Mouse (Mus musculus): ENCODE data around the gene Slc37a4.
"Not testable (repeated sequence)": the region's sequence is repeated elsewhere in the genome, so short reads cannot be mapped to it uniquely, and the experiment has no call there.

The Slc37a4 gene

GRCm38 (mm10) chr9:44399114-44399794, 2.6 kb downstream of the Slc37a4 start:
- DNase-seq, result no peak

GRCm38 (mm10) chr9:44399795-44400114, 3.1 kb downstream of the Slc37a4 start:
- peak; percentile 54 to 60 for DNase-seq

- DNase-seq, result no peak
These were observed 4.4 kb downstream of the Slc37a4 start for GRCm38 (mm10) chr9:44401081-44401480.

- DNase-seq, result no peak
These were observed 8.4 kb downstream of the Slc37a4 start for GRCm38 (mm10) chr9:44405011-44405410.

- peak; percentile 96 to 97 for DNase-seq
These were observed 10.5 kb downstream of the Slc37a4 start, which contains the start of the genes Rps25 and Trappc4 for GRCm38 (mm10) chr9:44406906-44407751. Gene Rps25, plus strand, starts transcription at chr9:44407139. Gene Trappc4, minus strand, starts transcription at chr9:44407600.

- DNase-seq, result no peak
These were observed 11.1 kb downstream of the Slc37a4 start for GRCm38 (mm10) chr9:44407752-44408097.

- DNase-seq, result not testable (repeated sequence)
These were observed 12.0 kb downstream of the Slc37a4 start for GRCm38 (mm10) chr9:44408693-44409092.

- DNase-seq, result peak in 1 of 2 experiments; percentile 23
These were observed 14.1 kb downstream of the Slc37a4 start for GRCm38 (mm10) chr9:44410647-44411336.

GRCm38 (mm10) chr9:44411601-44412130, 15.0 kb downstream of the Slc37a4 start:
- DNase-seq, result no peak

GRCm38 (mm10) chr9:44412306-44412705, 15.7 kb downstream of the Slc37a4 start:
- DNase-seq, result no peak

- DNase-seq, result no peak
These were observed 16.1 kb downstream of the Slc37a4 start for GRCm38 (mm10) chr9:44412781-44413180.

- no peak for DNase-seq
These were observed 20.7 kb downstream of the Slc37a4 start for GRCm38 (mm10) chr9:44417156-44417891.

- DNase-seq, result peak; percentile 98 to 99
These were observed 21.3 kb downstream of the Slc37a4 start for GRCm38 (mm10) chr9:44417892-44418363.

GRCm38 (mm10) chr9:44418519-44419385, 22.1 kb downstream of the Slc37a4 start, which contains the start of gene Ccdc84:
Gene Ccdc84, minus strand, starts transcription at chr9:44418569.
- DNase-seq, result no peak

GRCm38 (mm10) chr9:44419730-44420129, 23.1 kb downstream of the Slc37a4 start:
- not testable (repeated sequence) for DNase-seq

GRCm38 (mm10) chr9:44420280-44420898, 23.7 kb downstream of the Slc37a4 start:
- no peak for DNase-seq

GRCm38 (mm10) chr9:44423576-44423975, 26.9 kb downstream of the Slc37a4 start:
- DNase-seq, result no peak

- no peak for DNase-seq
These were observed 36.0 kb downstream of the Slc37a4 start for GRCm38 (mm10) chr9:44432577-44433185.

- no peak for DNase-seq
These were observed 39.1 kb downstream of the Slc37a4 start for GRCm38 (mm10) chr9:44435747-44436146.

- DNase-seq, result no peak
These were observed 44.3 kb downstream of the Slc37a4 start, which contains the start of gene Foxr1 for GRCm38 (mm10) chr9:44440961-44441360. Gene Foxr1, minus strand, starts transcription at chr9:44441136.

All from cerebellum, postnatal 10 days (tissue).